Mouse (Mus musculus) retina, postnatal 1 day (tissue): ENCODE measurements around the gene Olfr695.
"Not testable (repeated sequence)": the region's sequence is repeated elsewhere in the genome, so short reads cannot be mapped to it uniquely, and the experiment has no call there.

Source experiments
- DNase-seq: peaks from one replicate; pipeline ENCODE4 v3.0.0-alpha.2; 2012

The Olfr695 gene

DNA sequence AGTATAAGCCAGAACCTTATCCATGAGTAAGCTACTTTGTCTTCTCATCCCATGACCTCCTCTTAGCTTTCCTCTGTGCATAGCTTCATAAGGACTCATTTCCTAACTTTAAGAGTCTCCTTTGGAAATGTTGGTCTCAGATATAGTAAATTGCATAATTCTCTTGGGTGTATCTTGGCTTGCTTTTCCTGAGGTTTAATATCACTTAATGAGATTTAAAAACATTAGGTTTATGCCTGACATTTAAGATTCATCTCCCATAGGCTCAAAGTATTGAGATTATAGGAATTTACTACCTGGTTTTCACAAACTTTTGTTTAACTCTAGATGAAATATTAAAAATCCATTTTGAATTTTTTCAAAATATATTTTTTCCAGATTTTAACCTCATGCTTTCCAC lies at the start of gene Olfr695:
Gene Olfr695 (minus strand): TSS at position 101 of the 400 bp plus-strand sequence.
- no peak for DNase-seq

DNA sequence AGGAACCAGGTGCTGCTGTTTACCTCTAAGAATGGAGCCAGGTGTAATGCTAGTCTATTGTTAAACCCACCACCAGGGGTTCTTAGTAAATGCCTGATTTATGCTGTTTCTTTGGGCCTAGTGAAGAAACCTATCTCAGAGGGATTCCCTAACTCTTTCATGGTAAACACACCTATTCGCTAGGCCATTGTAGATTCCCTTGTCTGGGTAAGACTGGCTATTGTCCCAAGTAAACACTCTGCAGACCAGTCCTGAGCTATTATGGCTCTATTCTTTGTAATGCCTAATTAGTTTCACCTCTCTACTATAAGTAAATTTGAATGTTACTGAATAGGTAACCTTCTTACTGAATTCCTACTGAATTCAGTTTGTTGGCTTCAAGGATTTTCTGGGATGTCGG lies 44.8 kb upstream of the Olfr695 start:
- not testable (repeated sequence) for DNase-seq

DNA sequence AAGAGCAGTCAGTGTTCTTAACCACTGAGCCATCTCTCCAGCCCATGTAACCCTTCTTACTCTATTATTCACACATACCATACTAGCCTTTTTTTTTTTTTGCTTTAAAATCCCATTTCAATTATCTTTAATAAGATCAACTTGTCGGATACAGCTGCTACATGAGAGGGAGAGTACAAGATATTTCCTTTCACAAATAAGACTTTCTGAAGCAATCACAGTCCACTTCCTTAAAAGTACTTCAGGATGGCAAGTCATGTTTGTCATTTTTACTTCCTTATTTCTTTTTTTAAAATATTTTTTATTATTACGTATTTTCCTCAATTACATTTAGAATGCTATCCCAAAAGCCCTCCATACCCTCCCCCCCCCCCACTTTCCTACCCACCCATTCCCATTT lies 42.6 kb upstream of the Olfr695 start:
- DNase-seq = no peak

DNA sequence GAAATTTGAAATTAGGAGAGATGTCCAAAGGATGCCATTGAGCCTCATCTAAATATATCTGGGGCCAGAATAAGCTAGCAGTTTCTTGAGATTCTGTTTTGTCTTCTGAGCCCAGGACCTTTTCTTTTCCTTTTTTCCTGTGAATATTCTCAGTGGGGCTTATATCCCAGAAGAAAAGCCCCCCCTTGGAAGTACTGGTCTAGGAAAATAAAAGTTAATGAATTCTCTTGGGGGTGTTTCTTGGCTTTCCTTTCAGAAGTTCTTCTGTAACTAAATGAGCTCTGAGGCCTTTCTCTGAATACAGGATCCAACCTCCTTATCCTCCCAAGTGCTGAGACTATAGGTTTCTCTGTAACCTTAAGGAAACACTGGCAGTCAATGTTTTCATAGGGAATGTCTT lies 39.1 kb upstream of the Olfr695 start, which contains the start of gene Olfr698:
Gene Olfr698 (minus strand): TSS at position 101 of the 400 bp plus-strand sequence.
- no peak for DNase-seq

DNA sequence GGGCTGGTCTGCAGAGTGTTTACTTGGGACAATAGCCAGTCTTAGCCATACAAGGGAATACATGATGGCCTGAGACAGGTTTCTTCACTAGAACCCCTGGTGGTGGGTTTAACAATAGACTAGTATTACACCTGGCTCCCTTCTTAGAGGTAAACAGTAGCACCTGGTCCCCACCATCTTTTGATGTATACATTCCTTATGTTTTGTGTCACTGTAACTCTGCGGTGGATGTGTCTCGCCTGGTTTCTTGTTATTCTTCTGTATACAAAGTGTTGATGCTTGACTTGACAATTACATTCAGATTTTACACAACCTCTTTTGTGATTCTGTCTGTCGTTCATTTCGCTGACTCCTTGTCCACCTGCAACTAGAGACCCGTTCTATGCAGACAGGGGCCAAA lies 29.6 kb upstream of the Olfr695 start:
- DNase-seq = no peak

DNA sequence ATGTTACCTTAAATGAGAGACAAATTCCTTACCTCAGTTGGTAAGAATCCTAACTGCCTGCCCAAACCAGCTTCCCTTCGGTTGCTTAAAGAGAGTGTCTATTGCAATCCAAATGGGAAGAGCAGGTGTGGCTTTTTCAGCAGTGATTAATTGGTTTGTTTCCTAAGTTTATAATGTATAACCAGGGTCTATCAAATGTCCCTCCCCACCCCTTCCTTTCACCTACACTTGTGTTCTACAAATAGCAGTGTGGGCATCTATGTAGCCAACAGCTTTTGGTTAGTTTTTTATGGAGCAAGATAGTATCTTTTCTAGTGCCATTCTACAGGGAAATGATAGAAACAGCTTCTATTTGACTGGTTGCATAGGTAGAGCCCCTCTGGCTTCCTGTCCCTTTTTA lies 26.1 kb upstream of the Olfr695 start, which contains the start of gene Olfr697:
Gene Olfr697 (minus strand): TSS at position 101 of the 400 bp plus-strand sequence.
- DNase-seq = no peak

DNA sequence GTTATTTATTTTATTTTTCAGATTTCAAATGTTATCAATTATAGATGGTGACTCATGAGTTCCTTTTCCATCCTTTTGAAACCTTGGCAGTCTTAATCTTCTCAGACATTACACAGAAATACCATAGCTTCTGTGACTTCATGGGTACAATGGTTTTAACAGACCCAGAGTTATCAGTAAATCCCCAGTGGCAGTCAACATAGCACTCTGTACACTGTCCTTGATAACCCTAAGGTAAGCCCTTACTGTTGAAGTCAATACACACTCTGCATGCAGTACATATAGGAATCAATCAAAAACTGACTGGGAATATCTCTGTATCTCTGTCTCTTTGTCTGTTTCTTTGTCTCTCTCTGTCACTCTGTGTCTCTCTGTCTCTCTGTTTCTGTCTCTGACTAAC lies 20.8 kb upstream of the Olfr695 start:
- DNase-seq = no peak

DNA sequence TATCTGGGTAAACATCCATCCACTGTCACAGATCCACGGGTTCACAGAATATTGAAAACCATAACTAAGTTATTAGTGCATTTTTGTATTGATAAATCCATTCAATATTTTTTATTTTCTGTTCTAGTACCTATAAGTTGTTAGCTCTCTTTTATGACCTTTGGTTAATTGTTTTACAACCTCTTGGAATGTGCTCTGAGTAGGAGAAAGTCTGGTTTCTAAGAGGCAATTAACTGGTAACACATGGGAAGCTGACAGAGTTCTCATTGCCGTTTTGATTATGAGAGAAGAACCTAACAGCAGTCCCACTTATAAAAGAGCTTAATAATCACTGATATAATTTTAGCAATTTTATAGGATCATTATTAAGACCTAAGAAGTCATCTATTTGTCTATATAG lies 17.5 kb upstream of the Olfr695 start:
- DNase-seq = no peak

DNA sequence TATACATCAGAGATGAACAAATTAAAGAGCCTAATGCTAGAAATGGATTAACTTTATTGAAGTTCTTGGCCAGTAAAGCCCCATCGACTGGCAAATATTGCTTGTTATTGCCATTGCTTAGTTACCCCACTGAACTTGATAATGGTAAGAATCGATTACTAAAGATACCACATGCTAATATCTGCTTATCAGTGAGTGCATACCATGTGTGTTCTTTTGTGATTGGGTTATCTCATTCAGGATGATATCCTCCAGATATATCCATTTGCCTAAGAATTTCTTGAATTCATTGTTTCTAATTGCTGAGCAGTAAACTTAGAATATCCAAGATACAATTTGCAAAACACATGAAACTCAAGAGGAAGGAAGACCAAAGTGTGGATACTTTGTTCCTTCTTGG lies 9.5 kb upstream of the Olfr695 start:
- not testable (repeated sequence) for DNase-seq

DNA sequence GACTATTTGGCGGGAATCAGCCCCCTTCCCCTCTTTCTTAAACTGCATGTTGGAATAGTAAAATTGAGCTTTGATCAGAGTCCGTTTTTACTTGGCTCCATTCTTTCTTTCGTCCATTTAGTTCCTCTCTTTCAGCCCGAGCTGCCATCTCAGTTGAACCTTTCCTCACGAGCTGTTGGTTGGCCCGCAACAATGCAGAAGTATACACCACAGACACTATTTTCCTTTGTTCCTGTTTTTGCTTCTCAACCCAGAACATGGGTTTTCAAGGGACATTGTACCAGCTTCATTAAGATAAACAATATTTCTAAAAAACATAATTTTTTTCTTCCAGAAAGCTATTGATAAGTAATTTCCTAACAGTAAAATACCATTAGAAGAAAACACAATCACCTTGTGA lies 4.7 kb downstream of the Olfr695 start:
- DNase-seq = no peak

DNA sequence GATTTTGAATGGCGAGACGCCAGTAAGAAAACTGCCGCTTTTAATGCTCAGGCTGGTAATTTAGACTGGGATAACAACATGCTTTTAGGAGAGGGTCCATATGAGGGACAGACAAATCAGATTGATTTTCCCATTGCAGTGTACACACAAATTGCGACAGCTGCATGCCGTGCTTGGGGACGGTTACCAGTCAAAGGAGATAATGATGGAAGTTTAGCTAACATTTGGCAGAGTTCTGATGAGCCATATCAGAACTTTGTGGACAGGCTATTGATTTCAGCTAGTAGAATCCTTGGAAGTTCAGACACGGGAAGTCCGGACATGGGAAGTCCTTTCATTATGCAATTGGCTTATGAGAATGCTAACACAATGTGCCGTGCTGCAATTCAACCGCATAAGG lies 8.5 kb downstream of the Olfr695 start:
- DNase-seq = not testable (repeated sequence)

DNA sequence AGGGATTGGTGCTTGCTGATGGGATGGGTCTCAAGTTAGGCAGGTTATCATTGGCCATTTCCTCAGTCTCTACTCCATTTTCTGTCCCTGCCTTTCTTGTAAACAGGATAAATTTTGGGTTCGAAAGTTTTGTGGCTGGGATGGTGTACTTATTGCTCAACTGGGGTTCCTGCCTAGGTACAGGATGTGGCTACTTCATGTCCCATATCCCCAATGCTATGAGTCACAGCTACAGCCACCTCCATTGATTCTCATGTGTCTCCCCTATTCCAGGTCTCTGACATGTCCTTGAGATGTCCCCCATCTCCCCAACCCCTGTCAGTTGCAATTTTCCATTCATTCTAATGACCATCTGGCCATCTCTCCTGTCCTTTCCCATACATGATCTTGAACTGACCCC lies 19.3 kb downstream of the Olfr695 start:
- DNase-seq = no peak

DNA sequence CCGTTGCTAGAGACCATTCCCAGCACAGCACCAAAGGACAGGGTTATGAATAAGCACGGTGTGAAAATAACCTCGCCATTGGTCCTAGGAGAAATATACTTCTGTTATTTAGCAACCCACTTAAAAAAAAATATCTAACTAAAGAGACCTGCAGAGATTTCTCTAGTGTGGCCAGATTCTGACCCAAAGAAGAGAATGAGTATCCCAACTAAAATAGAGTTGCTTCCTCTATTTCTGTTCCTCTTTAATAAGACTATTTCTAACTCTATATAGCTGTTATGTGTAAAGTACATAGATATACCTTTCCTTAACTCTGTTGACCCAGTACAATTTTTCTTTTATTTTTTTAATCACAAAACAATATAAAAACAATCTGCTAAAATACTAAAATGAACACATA lies 23.2 kb downstream of the Olfr695 start:
- no peak for DNase-seq

DNA sequence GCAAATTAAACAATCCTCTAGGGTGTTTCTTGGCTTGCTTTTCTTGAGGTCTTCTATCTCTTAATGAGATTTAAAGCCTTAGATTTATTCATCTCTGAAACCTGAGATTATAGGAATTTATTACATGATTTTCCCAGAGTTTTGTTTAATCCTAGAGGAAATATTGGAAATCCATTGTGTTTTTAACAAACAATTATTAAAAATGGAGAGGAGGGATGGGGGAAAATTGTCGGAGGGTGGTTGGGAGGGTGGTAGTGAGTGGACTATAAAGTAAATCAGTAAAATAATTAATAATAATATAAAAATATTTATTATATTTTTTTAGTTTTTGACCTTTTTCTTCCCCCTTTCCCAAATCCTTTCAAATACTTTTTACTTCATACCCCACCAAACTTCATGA lies 24.5 kb downstream of the Olfr695 start, which contains the start of gene Olfr694:
Gene Olfr694 (minus strand): TSS at position 101 of the 400 bp plus-strand sequence.
- no peak for DNase-seq

DNA sequence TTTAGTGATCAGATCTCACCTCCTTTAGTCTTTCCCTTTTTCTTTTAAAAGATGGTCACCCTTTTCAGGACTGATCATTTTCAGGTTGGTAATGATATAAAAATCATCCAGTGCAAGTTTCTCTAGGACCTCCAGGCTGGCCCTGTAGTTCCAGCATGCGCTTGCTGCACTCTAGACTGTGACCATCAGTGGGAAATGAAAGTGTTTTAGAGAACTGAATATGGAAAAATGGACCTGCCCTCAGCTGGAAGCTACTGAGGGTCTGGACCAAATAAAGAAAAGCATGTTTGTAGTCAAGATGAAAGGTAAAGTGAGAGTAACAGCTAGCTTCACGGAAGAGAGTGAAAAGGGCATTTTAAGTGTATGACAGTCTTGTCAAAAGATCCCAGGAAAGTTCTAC lies 30.8 kb downstream of the Olfr695 start:
- DNase-seq = no peak

DNA sequence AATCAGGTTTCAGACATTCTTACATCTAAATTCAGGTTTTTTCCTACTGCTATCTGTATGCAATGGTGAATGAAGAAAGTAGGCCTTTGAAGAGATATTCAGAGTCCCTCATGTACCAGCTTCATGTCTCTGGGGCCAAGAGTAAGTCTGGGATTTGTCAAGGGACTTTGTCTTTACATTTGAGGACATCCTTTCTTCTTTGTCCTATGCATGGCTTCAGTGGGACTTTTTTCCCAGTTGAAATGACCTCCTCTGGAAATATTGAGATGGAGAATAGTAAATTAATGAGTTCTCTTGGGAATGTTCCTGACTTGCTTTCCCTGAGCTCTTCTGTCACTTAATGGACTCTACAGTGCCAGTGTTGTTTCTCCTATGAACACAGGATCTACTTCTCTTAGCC lies 35.7 kb downstream of the Olfr695 start, which contains the start of gene Olfr693:
Gene Olfr693 (minus strand): TSS at position 101 of the 400 bp plus-strand sequence.
- DNase-seq = no peak
